Mouse (Mus musculus): Measurements from ENCODE around the gene Uba3.

DNA sequence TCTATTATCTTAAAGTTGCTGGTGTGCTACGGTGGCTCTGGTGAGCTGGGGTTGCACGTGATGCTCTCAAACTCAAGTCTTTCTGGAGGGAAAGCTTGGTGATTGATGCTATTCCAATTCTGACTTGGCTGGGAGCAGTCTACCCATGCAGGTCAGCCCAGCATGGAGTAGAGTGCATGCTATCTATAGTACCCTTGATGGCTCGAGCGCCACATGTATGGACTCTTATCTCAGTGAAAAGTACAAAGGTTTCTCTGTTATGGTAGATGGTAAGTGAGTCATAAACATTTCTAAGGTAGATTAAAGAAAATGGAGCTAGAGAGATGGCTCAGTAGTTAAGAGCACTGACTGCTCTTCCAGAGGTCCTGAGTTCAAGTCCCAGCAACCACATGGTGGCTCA lies 37.1 kb upstream of the Uba3 start:
- TF ChIP-seq CTCF (IDR thresholded peaks at IDR 0.05; ENCODE audit: low read depth, low read length): no peak
- no peak for TF ChIP-seq POLR2A (IDR thresholded peaks at IDR 0.05; ENCODE audit: insufficient read depth, low read length)
